Mouse (Mus musculus): Measurements from ENCODE around the gene Pold4. TPM values are rescaled to one million over a fixed set of nuclear protein-coding genes. Genes with fewer than 3 reads are reported as not detected.
"Not testable (repeated sequence)": the region's sequence is repeated elsewhere in the genome, so short reads cannot be mapped to it uniquely, and the experiment has no call there.

The Pold4 gene
- total RNA-seq, 2 experiments from 2014 or later = 13.0 to 21.1 TPM

DNA sequence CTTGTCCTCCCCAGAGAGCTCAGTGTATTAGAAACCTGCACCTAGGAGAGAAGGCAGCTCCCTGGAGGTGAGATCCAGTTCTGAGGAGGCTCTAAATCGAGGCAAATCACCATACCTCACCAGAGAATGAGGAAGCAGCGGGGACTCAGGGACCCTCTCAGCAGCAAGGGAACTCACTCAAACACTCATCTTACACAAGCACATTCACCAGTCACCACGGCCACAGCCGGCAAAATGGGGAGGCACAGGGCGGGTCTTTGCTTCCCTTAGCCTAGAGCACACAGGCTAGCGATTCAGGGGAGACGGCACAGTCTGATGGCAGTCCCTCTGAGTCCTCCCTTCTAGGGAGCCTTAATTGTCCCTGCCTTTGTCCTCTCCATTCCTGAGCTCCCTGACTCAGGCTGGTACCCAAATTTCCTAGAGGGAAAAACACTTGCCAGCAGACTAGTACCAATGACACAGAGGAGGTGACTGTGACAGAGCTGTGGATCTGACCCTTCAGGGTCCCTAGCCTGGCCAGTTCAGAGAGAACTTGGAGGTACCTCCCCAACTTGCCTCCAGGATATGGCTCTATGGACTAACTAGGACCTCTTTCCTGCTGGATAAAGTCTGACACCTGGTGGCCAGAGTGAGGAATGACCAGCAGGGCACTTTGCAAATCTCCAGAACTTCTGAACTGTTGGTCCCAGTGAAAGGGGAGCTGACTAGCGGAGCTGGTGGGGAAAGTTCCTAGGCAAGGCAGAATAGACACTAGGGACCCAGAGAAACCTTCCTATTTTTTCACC lies 3.6 kb upstream of the Pold4 start:
- DNase-seq = peak; percentile 68

DNA sequence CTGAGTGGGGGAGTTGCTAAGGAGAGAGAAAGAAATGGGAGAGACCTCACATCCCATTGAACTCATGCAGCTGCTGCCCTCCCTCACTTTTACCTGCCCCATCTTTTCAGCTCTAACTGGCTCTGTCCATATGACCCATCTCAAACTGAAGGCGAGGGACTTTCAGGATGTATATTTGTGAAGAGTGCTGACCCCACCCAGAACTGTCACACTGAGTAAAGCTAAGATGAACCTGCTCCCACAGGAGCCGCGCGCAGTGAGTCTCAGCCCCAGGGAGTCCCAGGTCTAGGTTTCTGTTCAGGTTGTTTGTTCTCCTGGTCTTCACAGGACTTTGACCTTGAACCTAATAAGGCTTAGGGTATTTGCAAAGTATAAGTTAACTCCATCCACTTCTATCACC lies 2.8 kb upstream of the Pold4 start:
- no peak for DNase-seq

DNA sequence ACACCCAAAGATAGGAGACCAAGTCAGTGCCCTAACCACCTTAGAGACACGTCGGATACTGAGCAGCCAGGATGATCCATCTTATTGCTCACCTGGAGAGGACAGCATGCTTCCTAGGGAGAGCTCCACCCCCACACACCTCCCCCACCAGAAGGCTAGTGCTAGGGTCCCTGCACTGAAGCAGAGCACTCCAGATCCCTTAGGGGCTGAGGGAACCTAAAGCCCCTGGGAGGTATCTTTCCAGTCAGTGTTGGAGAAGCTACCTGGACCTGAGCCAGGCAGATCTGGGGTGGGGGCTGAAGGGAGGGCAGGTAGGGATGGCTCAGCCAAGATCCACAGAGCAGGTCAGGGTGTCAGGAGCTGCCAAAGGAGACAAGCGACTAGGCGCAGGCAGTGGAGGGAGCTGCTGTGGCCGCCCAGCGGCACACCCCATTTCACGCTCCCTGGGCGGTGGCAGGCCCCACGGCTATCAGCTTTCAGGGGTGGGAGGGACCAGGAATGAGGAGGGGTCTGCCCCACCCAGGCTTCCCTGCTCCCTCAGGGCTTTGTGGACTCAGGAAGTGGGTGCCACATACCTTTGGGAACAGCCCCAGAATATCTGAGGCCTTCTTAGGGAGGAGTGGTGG lies 2.1 kb upstream of the Pold4 start:
- peak; percentile 41 for DNase-seq

DNA sequence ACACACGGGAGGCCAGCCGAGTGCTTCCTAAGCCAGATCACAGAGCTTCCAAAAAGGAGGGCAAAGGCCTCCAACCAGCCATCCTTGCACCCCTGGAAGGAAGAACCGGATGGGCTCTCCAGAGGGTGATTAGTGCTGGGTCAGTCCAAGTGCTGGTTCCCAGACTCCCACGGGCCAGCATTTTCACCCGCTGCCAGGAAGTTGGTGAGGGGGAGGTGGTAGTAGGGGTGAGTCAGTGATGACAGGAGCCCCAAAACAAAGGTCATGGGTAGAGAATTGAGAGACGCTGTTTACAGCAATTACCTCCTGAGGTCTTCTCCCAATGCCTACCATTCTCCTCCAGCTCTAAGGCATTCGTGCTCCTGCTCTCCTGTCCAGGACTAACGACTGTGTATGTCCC lies 1.3 kb upstream of the Pold4 start:
- no peak for DNase-seq

DNA sequence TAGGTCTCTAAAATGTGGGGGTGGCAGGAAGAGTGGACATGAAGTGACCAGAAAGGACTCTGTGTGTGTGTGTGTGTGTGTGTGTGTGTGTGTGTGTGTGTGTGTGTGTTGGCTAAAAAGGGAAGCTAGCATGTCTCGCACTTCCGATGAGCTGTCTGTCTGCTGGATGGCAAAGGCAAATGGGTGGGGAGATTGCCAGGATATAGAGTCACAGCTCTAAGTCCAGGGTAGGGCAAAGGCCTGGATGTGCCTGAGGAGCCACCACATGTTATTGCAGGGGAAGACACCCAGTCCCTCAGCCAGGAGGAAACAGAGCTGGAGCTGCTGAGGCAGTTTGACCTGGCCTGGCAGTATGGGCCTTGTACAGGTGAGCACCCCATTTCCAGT lies 480 bp downstream of the Pold4 start:
- no peak for DNase-seq

- no peak for DNase-seq
Observed at GRCm38 (mm10) chr19:4232651-4233050, 952 bp downstream of the Pold4 start.

GRCm38 (mm10) chr19:4234548-4234947 lies 2.8 kb downstream of the Pold4 start:
- DNase-seq = no peak

DNA sequence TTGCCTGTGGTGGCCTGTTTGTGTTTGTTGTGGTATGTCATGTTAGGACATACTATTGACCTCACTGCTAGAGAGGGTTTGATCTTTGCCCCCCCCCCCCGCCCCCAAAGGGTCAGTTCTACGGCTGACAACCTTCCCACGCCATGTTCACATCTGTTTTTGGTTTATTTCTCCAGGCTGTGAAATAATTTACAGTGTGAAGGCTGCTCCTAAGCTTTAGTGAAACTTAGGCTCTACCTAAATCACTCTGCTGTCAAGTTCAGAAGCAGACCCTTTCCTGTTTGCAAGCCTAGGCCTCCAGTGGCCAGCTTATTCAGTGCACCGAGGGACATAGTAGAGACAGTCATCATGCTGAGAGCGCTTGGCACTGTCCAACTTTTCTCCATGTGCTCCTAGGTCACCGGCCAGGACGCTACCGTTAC lies 8.6 kb downstream of the Pold4 start:
- DNase-seq = no peak

- no peak for DNase-seq
Observed at GRCm38 (mm10) chr19:4242416-4242815, 10.7 kb downstream of the Pold4 start.

GRCm38 (mm10) chr19:4244775-4245174 lies 13.1 kb downstream of the Pold4 start:
- DNase-seq = no peak

- DNase-seq = no peak
Observed at GRCm38 (mm10) chr19:4247010-4247409, 15.3 kb downstream of the Pold4 start.

DNA sequence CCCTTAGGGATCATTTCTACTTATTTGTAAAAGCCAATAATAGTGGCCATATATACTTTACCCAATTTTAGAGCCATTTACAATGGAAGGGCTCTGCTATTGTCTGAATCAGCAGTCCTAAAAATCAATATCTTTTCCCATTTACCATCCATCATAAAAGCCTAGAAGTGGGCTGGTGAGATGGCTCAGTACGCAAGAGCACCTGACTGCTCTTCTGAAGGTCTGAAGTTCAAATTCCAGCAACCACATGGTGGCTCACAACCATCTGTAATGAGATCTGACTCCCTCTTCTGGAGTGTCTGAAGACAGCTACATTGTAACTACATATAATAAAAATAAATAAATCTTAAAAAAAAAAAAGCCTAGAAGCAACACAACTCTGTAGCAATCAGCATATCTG lies 17.0 kb downstream of the Pold4 start:
- not testable (repeated sequence) for DNase-seq

GRCm38 (mm10) chr19:4254230-4254629 lies 22.5 kb downstream of the Pold4 start:
- DNase-seq = no peak

DNA sequence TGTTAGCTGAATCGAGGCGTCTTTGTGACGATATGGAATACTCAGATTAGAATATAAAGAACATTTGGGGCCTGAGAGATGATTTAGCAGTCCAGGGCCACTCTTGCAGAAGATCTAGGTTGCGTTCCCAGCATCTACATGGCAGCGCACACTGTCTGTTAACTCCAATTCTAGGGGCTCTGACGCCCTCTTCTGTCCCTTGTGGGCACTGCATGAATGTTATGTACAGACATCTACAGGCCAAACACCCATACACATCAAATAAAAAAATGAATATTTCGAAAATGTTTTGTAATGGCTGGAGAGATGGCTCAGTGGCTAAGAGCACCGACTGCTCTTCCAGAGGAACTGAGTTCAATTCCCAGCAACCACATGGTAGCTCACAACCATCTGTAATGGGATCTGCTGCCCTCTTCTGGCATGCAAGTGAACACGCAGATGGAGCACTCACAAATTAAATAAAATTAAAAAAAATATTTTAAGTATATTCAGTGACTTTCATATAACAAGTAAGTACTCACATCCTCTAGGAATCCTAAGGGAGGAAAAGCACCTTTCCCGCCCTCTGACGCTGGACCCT lies 24.0 kb downstream of the Pold4 start:
- DNase-seq = no peak

DNA sequence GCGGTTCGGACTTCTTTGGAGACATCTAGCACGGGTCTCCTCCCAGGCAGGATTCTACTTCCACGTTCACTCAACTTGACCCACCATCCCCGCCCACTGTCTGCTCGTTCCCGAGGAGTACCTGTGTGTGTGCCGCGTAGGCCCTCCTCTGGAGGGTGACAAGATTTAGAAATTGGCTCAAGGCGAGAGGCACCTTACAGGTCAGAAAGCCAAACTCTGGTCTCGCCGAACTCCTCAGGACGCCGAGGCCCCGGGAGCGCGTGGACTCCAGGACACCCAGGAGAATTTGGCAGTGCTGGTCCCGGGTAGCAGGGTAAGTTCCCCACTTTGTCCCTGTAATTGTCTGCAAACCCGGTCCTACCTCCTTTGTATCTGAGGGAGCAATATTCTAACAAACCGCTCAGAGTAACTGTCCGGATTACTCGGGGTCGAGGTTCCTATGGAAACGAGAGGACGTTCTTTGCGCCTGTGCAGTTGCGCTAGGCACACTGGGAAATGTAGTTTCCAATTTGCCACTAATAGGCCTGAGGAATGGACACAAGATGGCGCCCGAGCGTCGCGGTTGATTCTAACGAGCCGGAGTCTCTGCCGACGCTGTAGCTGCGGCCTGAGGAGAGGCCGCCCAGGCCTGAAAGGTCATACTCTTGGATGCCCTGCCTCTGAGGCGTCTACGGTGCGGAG lies 25.7 kb downstream of the Pold4 start:
- peak; percentile 84 for DNase-seq

DNA sequence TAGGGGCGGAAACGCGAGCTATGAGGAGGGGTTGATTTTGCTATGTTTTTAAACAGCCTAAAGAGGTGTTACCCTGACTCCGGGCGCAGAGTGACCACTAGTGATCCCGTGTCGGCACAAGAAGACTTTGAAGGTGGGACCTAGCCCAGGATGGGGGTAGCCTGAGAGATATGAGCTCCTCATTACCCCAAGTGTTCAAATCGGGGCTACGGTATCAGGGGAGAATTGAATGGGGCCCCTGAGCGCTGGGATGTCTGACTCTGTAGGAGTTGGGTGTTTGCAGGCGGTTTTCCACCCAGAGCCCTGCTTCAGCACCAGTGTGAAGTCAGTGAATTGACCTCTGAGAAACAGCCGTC lies 26.2 kb downstream of the Pold4 start:
- no peak for DNase-seq

- no peak for DNase-seq
Observed at GRCm38 (mm10) chr19:4261038-4261698, 29.5 kb downstream of the Pold4 start.

- DNase-seq = no peak
Observed at GRCm38 (mm10) chr19:4262756-4263155, 31.1 kb downstream of the Pold4 start.

DNA sequence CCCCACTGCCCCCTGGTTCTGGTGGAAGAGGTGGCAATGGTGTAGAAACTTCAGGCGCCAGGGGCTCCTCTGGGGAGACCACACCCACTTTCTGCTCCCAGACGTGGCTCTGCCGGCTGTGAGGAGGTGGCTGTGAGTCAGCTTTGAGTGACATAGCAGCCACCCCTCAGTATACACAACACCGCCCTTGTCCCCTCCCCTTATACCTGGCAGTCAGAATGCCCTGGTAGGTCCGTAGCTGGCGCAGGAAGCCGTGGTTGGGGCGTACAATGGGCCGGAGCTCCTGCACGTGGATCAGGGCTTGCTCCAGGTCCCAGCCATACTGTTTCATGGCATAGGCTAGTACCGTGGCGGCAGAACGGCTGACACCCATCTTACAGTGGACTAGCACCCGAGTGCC lies 32.0 kb downstream of the Pold4 start:
- no peak for DNase-seq

DNA sequence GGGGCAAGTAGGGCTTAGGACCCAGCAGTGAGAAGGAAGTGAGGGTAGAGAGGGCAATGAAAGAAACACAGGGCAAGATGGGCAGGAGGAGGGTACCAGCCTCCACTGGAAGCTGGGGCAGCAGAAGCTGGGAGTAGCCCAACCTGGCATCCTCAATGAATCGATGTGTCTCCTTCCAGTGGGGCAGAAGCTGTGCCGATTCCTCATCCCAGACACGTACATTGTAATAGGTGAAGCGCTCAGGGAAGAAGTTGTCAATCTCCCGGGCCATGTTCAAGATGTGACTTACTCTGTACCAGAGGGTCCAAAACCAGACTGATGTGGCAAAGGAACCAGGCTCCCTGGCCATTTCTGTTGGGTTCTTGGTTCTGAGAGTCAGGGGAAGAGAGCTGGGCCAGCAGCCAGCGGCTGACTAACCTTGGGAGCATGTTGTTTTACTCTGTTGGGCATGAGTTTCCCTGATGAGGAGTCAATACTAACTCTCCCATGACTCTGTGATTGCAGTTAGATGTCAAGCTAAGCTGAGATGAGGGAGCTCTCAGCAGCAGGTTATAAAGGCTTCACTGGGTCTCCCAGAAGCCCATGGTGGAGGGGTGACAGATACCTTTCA lies 32.6 kb downstream of the Pold4 start:
- DNase-seq = no peak

- DNase-seq = no peak
Observed at GRCm38 (mm10) chr19:4265956-4266355, 34.3 kb downstream of the Pold4 start.

All from gastrocnemius, postnatal 25 days (tissue).